ENCODE assay signal across 8 mouse cellular contexts in genomic region chr5:33705612-33706349, GRCm38 (mm10). TPM values are rescaled to one million over a fixed set of nuclear protein-coding genes. Genes with fewer than 3 reads are reported as not detected.
A peak's percentile ranks its signal among the peaks of the same experiment; 100 is the strongest.
DNase-seq lines count a peak whose midpoint lies in the region; ATAC-seq and TF ChIP-seq lines count a peak whose summit lies in the region.

No protein-coding gene starts in this region.

- H3K27ac ChIP-seq in heart, embryonic 16.5 days (ENCODE audit: low read length), result no peak overlapping the region
- H3K27ac ChIP-seq in neural tube, embryonic 11.5 days (ENCODE audit: low read depth, low read length), result peak overlapping the region; percentile 83
- peak overlapping the region; percentile 73 for H3K27ac ChIP-seq in hindbrain, postnatal 0 days
- H3K27ac ChIP-seq in stomach, embryonic 15.5 days, result peak overlapping the region; percentile 12; the same call in 1 of the 2 replicates
- H3K27ac ChIP-seq in thymus, adult 2 months (ENCODE audit: control insufficient read depth, insufficient read depth, low read length), result no peak overlapping the region

- no peak for DNase-seq in heart, postnatal 25 days (ENCODE audit: low spot score)
- no peak for DNase-seq in neural tube, embryonic 11.5 days (ENCODE audit: low spot score)
- no peak for DNase-seq in neural tube, embryonic 10.5 days (ENCODE audit: extremely low spot score, low spot score)
- DNase-seq in hindbrain, postnatal 0 days (ENCODE audit: low spot score), result peak; percentile 35
- DNase-seq in thymus, adult 2 months, result no peak
- no peak for DNase-seq in left cerebral cortex, postnatal 10 days (ENCODE audit: extremely low spot score in 1 of 2, low spot score in 2 of 2)

- 0 out of 2 replicates have a peak overlapping the region, but pooled peaks have one; percentile 5 for H3K9ac ChIP-seq in heart, embryonic 16.5 days (ENCODE audit: low read length)
- peak overlapping the region; percentile 14 for H3K9ac ChIP-seq in neural tube, embryonic 11.5 days (ENCODE audit: low read length)
- H3K9ac ChIP-seq in hindbrain, postnatal 0 days (replicated peaks; ENCODE audit: low read length), result no peak overlapping the region
- no peak overlapping the region for H3K9ac ChIP-seq in stomach, embryonic 15.5 days

- no peak for TF ChIP-seq CTCF in hindbrain, postnatal 0 days (IDR thresholded peaks at IDR 0.05; ENCODE audit: low read depth)
- no peak for TF ChIP-seq CTCF in thymus, adult 2 months (IDR thresholded peaks at IDR 0.05; ENCODE audit: borderline replicate concordance, control insufficient read depth, extremely low read depth, insufficient read depth, low read length, poor library complexity)

- H3K4me3 ChIP-seq in heart, embryonic 16.5 days (ENCODE audit: low read length), result no peak overlapping the region
- H3K4me3 ChIP-seq in neural tube, embryonic 11.5 days (ENCODE audit: low read depth, low read length), result no peak overlapping the region
- H3K4me3 ChIP-seq in hindbrain, postnatal 0 days (ENCODE audit: low read length), result no peak overlapping the region
- H3K4me3 ChIP-seq in stomach, embryonic 15.5 days (replicated peaks), result no peak overlapping the region
- H3K4me3 ChIP-seq in thymus, adult 2 months (ENCODE audit: control insufficient read depth, insufficient read depth, low read length), result no peak overlapping the region

- no peak for TF ChIP-seq POLR2A in thymus, adult 2 months (IDR thresholded peaks at IDR 0.05; ENCODE audit: control insufficient read depth, extremely low read depth, insufficient read depth, low read length, poor library complexity)

- no peak overlapping the region for H3K4me2 ChIP-seq in heart, embryonic 16.5 days (ENCODE audit: low read depth, low read length)
- peak overlapping the region; percentile 10 for H3K4me2 ChIP-seq in neural tube, embryonic 11.5 days (ENCODE audit: low read depth)
- no peak overlapping the region for H3K4me2 ChIP-seq in hindbrain, postnatal 0 days (ENCODE audit: low read depth, low read length)
- H3K4me2 ChIP-seq in stomach, embryonic 15.5 days, result 0 out of 2 replicates have a peak overlapping the region, but pooled peaks have one; percentile 16

- ATAC-seq in heart, embryonic 16.5 days (replicated peaks; ENCODE audit: extremely low read depth, insufficient read depth, low FRiP score), result 0 out of 2 replicates have a peak, but pooled peaks have one; percentile 3
- ATAC-seq in neural tube, embryonic 11.5 days (ENCODE audit: insufficient read depth, low FRiP score, low TSS enrichment), result no peak
- ATAC-seq in hindbrain, postnatal 0 days, result no peak
- no peak; the same call in 1 of the 2 replicates for ATAC-seq in stomach, embryonic 15.5 days (ENCODE audit: insufficient read depth, low FRiP score, low read depth)

- 36% methylated on average over 9 of the region's 9 CpGs for WGBS in heart, embryonic 16.5 days
- 15% methylated on average over 9 of the region's 9 CpGs for WGBS in neural tube, embryonic 11.5 days
- WGBS in hindbrain, postnatal 0 days, result 23% methylated on average over 9 of the region's 9 CpGs
- 44% methylated on average over 9 of the region's 9 CpGs for WGBS in stomach, embryonic 15.5 days
- WGBS in thymus, adult 2 months, result 86% methylated on average over 9 of the region's 9 CpGs

- H3K36me3 ChIP-seq in heart, embryonic 16.5 days (ENCODE audit: control insufficient read depth, insufficient read depth), result no peaks in the 10 kb centered on the region
- H3K36me3 ChIP-seq in neural tube, embryonic 11.5 days (ENCODE audit: control insufficient read depth, insufficient read depth, low read length), result no peaks in the 10 kb centered on the region
- no peaks in the 10 kb centered on the region for H3K36me3 ChIP-seq in hindbrain, postnatal 0 days (ENCODE audit: insufficient read depth, low read length)
- H3K36me3 ChIP-seq in stomach, embryonic 15.5 days, result no peaks in the 10 kb centered on the region
- H3K36me3 ChIP-seq in thymus, adult 2 months (ENCODE audit: control insufficient read depth, insufficient read depth, low read length), result no peaks in the 10 kb centered on the region

- H3K4me1 ChIP-seq in heart, embryonic 16.5 days (ENCODE audit: control insufficient read depth, insufficient read depth, low read length), result peaks cover 16% of the 10 kb centered on the region
- H3K4me1 ChIP-seq in neural tube, embryonic 11.5 days (ENCODE audit: control insufficient read depth, insufficient read depth, low read length), result peaks cover 27% of the 10 kb centered on the region
- 0 out of 2 replicates have a peak, but pooled peaks cover 4% of the 10 kb centered on the region for H3K4me1 ChIP-seq in hindbrain, postnatal 0 days (ENCODE audit: insufficient read depth, low read length)
- H3K4me1 ChIP-seq in stomach, embryonic 15.5 days, result peaks cover 34% of the 10 kb centered on the region
- no peaks in the 10 kb centered on the region for H3K4me1 ChIP-seq in thymus, adult 2 months (replicated peaks; ENCODE audit: control insufficient read depth, insufficient read depth, low read length)

- no peaks in the 10 kb centered on the region for H3K9me3 ChIP-seq in heart, embryonic 16.5 days (replicated peaks; ENCODE audit: control insufficient read depth, low read length)
- no peaks in the 10 kb centered on the region for H3K9me3 ChIP-seq in neural tube, embryonic 11.5 days (ENCODE audit: control insufficient read depth, low read length)
- H3K9me3 ChIP-seq in hindbrain, postnatal 0 days (ENCODE audit: low read length), result no peaks in the 10 kb centered on the region
- H3K9me3 ChIP-seq in stomach, embryonic 15.5 days, result no peaks in the 10 kb centered on the region

- intact Hi-C loops in heart, postnatal 25 days (cut with DNase I), result no loop called here
- intact Hi-C loops in left cerebral cortex, postnatal 10 days (cut with DNase I), result no loop called here

- no peaks in the 10 kb centered on the region for H3K27me3 ChIP-seq in heart, embryonic 16.5 days (ENCODE audit: control insufficient read depth, insufficient read depth, low read length)
- H3K27me3 ChIP-seq in neural tube, embryonic 11.5 days (ENCODE audit: control insufficient read depth, insufficient read depth, low read length), result no peaks in the 10 kb centered on the region
- no peaks in the 10 kb centered on the region; the same call in 1 of the 2 replicates for H3K27me3 ChIP-seq in hindbrain, postnatal 0 days (ENCODE audit: insufficient read depth, low read length)
- no peaks in the 10 kb centered on the region for H3K27me3 ChIP-seq in stomach, embryonic 15.5 days (replicated peaks)
- H3K27me3 ChIP-seq in thymus, adult 2 months (ENCODE audit: control insufficient read depth, insufficient read depth, low read length), result no peaks in the 10 kb centered on the region

RNA-seq across cellular contexts. Expression of gene Fgfr3, which starts 15.7 kb away (rescaled TPM):
- 3.9 and 8.8 TPM in 2 replicates for polyA plus RNA-seq in heart, embryonic 16.5 days (2015; fragmentation: Nextera tagmentation; extraction: Ambion mirVana)
- total RNA-seq in heart, postnatal 25 days (2021), result 10 to 100 TPM in 1 of 2 experiments, 1 to 10 TPM in 1; 4.9 to 10.8 TPM
- 61.3 and 72.0 TPM in 2 replicates for polyA plus RNA-seq in neural tube, embryonic 11.5 days (2014; fragmentation: Nextera tagmentation; extraction: Ambion mirVana)
- 147 and 148 TPM in 2 replicates for total RNA-seq in hindbrain, postnatal 0 days (2014; rRNA removed)
- 43.5 and 52.1 TPM in 2 replicates for polyA plus RNA-seq in hindbrain, postnatal 0 days (2015; fragmentation: Nextera tagmentation; extraction: Ambion mirVana)
- 25.3 and 29.2 TPM in 2 replicates for polyA plus RNA-seq in stomach, embryonic 15.5 days (2015; fragmentation: Nextera tagmentation; extraction: Ambion mirVana)
- polyA plus RNA-seq in thymus, adult 2 months (2012; rRNA removed), result 4.8 and 6.3 TPM in 2 replicates
- total RNA-seq in left cerebral cortex, postnatal 10 days (2021), result 100 to 1,000 TPM in 1 of 2 experiments, 10 to 100 TPM in 1; 71.3 to 109 TPM

RNA-seq across cellular contexts. Expression of gene Tmem129, which starts 47.6 kb away (rescaled TPM):
- 37.1 and 37.4 TPM in 2 replicates for polyA plus RNA-seq in heart, embryonic 16.5 days (2015; fragmentation: Nextera tagmentation; extraction: Ambion mirVana)
- total RNA-seq in heart, postnatal 25 days (2021), result 10 to 100 TPM; 19.8 to 20.2 TPM
- 38.6 and 39.7 TPM in 2 replicates for polyA plus RNA-seq in neural tube, embryonic 11.5 days (2014; fragmentation: Nextera tagmentation; extraction: Ambion mirVana)
- 36.9 and 39.3 TPM in 2 replicates for total RNA-seq in hindbrain, postnatal 0 days (2014; rRNA removed)
- polyA plus RNA-seq in hindbrain, postnatal 0 days (2015; fragmentation: Nextera tagmentation; extraction: Ambion mirVana), result 22.0 and 23.6 TPM in 2 replicates
- 33.7 and 35.6 TPM in 2 replicates for polyA plus RNA-seq in stomach, embryonic 15.5 days (2015; fragmentation: Nextera tagmentation; extraction: Ambion mirVana)
- polyA plus RNA-seq in thymus, adult 2 months (2012; rRNA removed), result 71.6 and 78.0 TPM in 2 replicates
- total RNA-seq in left cerebral cortex, postnatal 10 days (2021), result 10 to 100 TPM; 22.2 to 23.9 TPM

RNA-seq across cellular contexts. Expression of gene Tacc3, which starts 47.9 kb away (rescaled TPM):
- polyA plus RNA-seq in heart, embryonic 16.5 days (2015; fragmentation: Nextera tagmentation; extraction: Ambion mirVana), result 114 and 122 TPM in 2 replicates
- 1 to 10 TPM; 2.4 TPM for total RNA-seq in heart, postnatal 25 days (2021)
- 238 and 260 TPM in 2 replicates for polyA plus RNA-seq in neural tube, embryonic 11.5 days (2014; fragmentation: Nextera tagmentation; extraction: Ambion mirVana)
- 19.2 and 30.0 TPM in 2 replicates for total RNA-seq in hindbrain, postnatal 0 days (2014; rRNA removed)
- polyA plus RNA-seq in hindbrain, postnatal 0 days (2015; fragmentation: Nextera tagmentation; extraction: Ambion mirVana), result 39.0 and 49.1 TPM in 2 replicates
- polyA plus RNA-seq in stomach, embryonic 15.5 days (2015; fragmentation: Nextera tagmentation; extraction: Ambion mirVana), result 155 and 165 TPM in 2 replicates
- polyA plus RNA-seq in thymus, adult 2 months (2012; rRNA removed), result 57.3 and 72.7 TPM in 2 replicates
- 10 to 100 TPM in 1 of 2 experiments, 1 to 10 TPM in 1; 9.9 to 15.0 TPM for total RNA-seq in left cerebral cortex, postnatal 10 days (2021)

RNA-seq across cellular contexts. Expression of gene Slbp, which starts 53.4 kb away (rescaled TPM):
- 119 and 138 TPM in 2 replicates for polyA plus RNA-seq in heart, embryonic 16.5 days (2015; fragmentation: Nextera tagmentation; extraction: Ambion mirVana)
- total RNA-seq in heart, postnatal 25 days (2021), result 10 to 100 TPM; 15.3 to 16.2 TPM
- polyA plus RNA-seq in neural tube, embryonic 11.5 days (2014; fragmentation: Nextera tagmentation; extraction: Ambion mirVana), result 242 and 267 TPM in 2 replicates
- 66.0 and 67.4 TPM in 2 replicates for total RNA-seq in hindbrain, postnatal 0 days (2014; rRNA removed)
- 128 and 132 TPM in 2 replicates for polyA plus RNA-seq in hindbrain, postnatal 0 days (2015; fragmentation: Nextera tagmentation; extraction: Ambion mirVana)
- polyA plus RNA-seq in stomach, embryonic 15.5 days (2015; fragmentation: Nextera tagmentation; extraction: Ambion mirVana), result 208 and 215 TPM in 2 replicates
- 87.4 and 132 TPM in 2 replicates for polyA plus RNA-seq in thymus, adult 2 months (2012; rRNA removed)
- total RNA-seq in left cerebral cortex, postnatal 10 days (2021), result 10 to 100 TPM; 26.5 to 28.9 TPM

Comparison
In these comparisons a context has a peak if more than half of its experiments do, and no peak if none do; other contexts are left out.
1. H3K27ac ChIP-seq: peak in neural tube, embryonic 11.5 days (single experiment), hindbrain, postnatal 0 days (single experiment) and stomach, embryonic 15.5 days (single experiment); none in heart, embryonic 16.5 days (single experiment) and thymus, adult 2 months (single experiment).
2. H3K4me2 ChIP-seq: peak in neural tube, embryonic 11.5 days (single experiment) and stomach, embryonic 15.5 days (single experiment); none in heart, embryonic 16.5 days (single experiment) and hindbrain, postnatal 0 days (single experiment).
3. H3K9ac ChIP-seq: peak in heart, embryonic 16.5 days (single experiment) and neural tube, embryonic 11.5 days (single experiment); none in hindbrain, postnatal 0 days (single experiment) and stomach, embryonic 15.5 days (single experiment).